Mouse (Mus musculus): Measurements from ENCODE around the gene Meis1. TPM values are rescaled to one million over a fixed set of nuclear protein-coding genes. Genes with fewer than 3 reads are reported as not detected.

Meis1 gene
- polyA plus RNA-seq, 1 experiment from 2014 or later = 166 TPM

GRCm38 (mm10) chr11:18871170-18872081 lies 147.4 kb downstream of the Meis1 start:
- peak; percentile 48 for ATAC-seq (ENCODE audit: low FRiP score)
- peak overlapping the region; percentile 41 for H3K4me3 ChIP-seq (replicated peaks)
- no peaks in the 10 kb centered on the region for H3K9me3 ChIP-seq (replicated peaks)
- peak overlapping the region; percentile 63 for H3K9ac ChIP-seq (replicated peaks)
- no peaks in the 10 kb centered on the region for H3K27me3 ChIP-seq (replicated peaks)
- H3K4me2 ChIP-seq = peak overlapping the region; percentile 90
- peak overlapping the region; percentile 93 for H3K27ac ChIP-seq (replicated peaks)
- H3K36me3 ChIP-seq = no peaks in the 10 kb centered on the region
- under 1% methylated on average over 58 of the region's 58 CpGs for WGBS
- H3K4me1 ChIP-seq = peaks cover 49% of the 10 kb centered on the region

- peak overlapping the region; percentile 41 for H3K4me3 ChIP-seq (replicated peaks)
- ATAC-seq (ENCODE audit: low FRiP score) = peak; percentile 12; the same call in 1 of the 2 replicates
- peaks cover 38% of the 10 kb centered on the region for H3K4me1 ChIP-seq
- H3K27me3 ChIP-seq (replicated peaks) = no peaks in the 10 kb centered on the region
- WGBS = 7% methylated on average over 25 of the region's 25 CpGs
- H3K27ac ChIP-seq (replicated peaks) = peak overlapping the region; percentile 93
- H3K36me3 ChIP-seq = no peaks in the 10 kb centered on the region
- no peaks in the 10 kb centered on the region for H3K9me3 ChIP-seq (replicated peaks)
- H3K9ac ChIP-seq (replicated peaks) = peak overlapping the region; percentile 40; the same call in 1 of the 2 replicates
- H3K4me2 ChIP-seq = peak overlapping the region; percentile 90
These were observed 148.5 kb downstream of the Meis1 start for GRCm38 (mm10) chr11:18870121-18870931.

- no peak overlapping the region for H3K4me3 ChIP-seq (replicated peaks)
- H3K27ac ChIP-seq (replicated peaks) = peak overlapping the region; percentile 93; the same call in 1 of the 2 replicates
- no peak for ATAC-seq (ENCODE audit: low FRiP score)
- peaks cover 30% of the 10 kb centered on the region for H3K4me1 ChIP-seq
- H3K4me2 ChIP-seq = no peak overlapping the region
- H3K36me3 ChIP-seq = no peaks in the 10 kb centered on the region
- 32% methylated on average over 5 of the region's 6 CpGs for WGBS
- no peaks in the 10 kb centered on the region for H3K27me3 ChIP-seq (replicated peaks)
- H3K9me3 ChIP-seq (replicated peaks) = no peaks in the 10 kb centered on the region
- H3K9ac ChIP-seq (replicated peaks) = no peak overlapping the region
These were observed 149.3 kb downstream of the Meis1 start for GRCm38 (mm10) chr11:18869429-18869969.

- no peak overlapping the region for H3K27ac ChIP-seq (replicated peaks)
These were observed 151.1 kb downstream of the Meis1 start for GRCm38 (mm10) chr11:18867665-18868064.

GRCm38 (mm10) chr11:18866198-18866836 lies 152.5 kb downstream of the Meis1 start:
- H3K27ac ChIP-seq (replicated peaks) = no peak overlapping the region
- no peaks in the 10 kb centered on the region for H3K36me3 ChIP-seq
- no peaks in the 10 kb centered on the region for H3K27me3 ChIP-seq (replicated peaks)
- H3K9me3 ChIP-seq (replicated peaks) = no peaks in the 10 kb centered on the region
- no peak overlapping the region for H3K4me2 ChIP-seq
- H3K4me3 ChIP-seq (replicated peaks) = no peak overlapping the region
- WGBS = 56% methylated on average over 6 of the region's 6 CpGs
- H3K4me1 ChIP-seq = peaks cover 17% of the 10 kb centered on the region
- H3K9ac ChIP-seq (replicated peaks) = no peak overlapping the region
- no peak for ATAC-seq (ENCODE audit: low FRiP score)

More at GRCm38 (mm10) chr11:18867665-18868064, 151.1 kb downstream of the Meis1 start:
- Histone ChIP-seq H3K4me1 (peaks cover 22% of the 10 kb centered on the region), H3K9me3 (replicated peaks) (no peaks in the 10 kb centered on the region), H3K4me3 (replicated peaks) (no peak overlapping the region), H3K4me2 (no peak overlapping the region), H3K27me3 (replicated peaks) (no peaks in the 10 kb centered on the region), H3K36me3 (no peaks in the 10 kb centered on the region), H3K9ac (replicated peaks) (no peak overlapping the region)
- no peak for ATAC-seq (ENCODE audit: low FRiP score)
- WGBS = 22% methylated on average over 2 of the region's 2 CpGs

- Histone ChIP-seq H3K9me3 (replicated peaks) (no peaks in the 10 kb centered on the region), H3K9ac (replicated peaks) (no peak overlapping the region), H3K27me3 (replicated peaks) (no peaks in the 10 kb centered on the region), H3K36me3 (no peaks in the 10 kb centered on the region), H3K4me2 (no peak overlapping the region), H3K4me1 (no peaks in the 10 kb centered on the region), H3K4me3 (replicated peaks) (no peak overlapping the region), H3K27ac (replicated peaks) (no peak overlapping the region)
- ATAC-seq (ENCODE audit: low FRiP score) = no peak
- 41% methylated on average over 4 of the region's 4 CpGs for WGBS
These were observed 168.0 kb downstream of the Meis1 start for GRCm38 (mm10) chr11:18850772-18851171.

- Histone ChIP-seq H3K27me3 (replicated peaks) (no peaks in the 10 kb centered on the region), H3K4me1 (no peaks in the 10 kb centered on the region), H3K36me3 (no peaks in the 10 kb centered on the region), H3K9ac (replicated peaks) (no peak overlapping the region), H3K27ac (replicated peaks) (no peak overlapping the region), H3K4me2 (no peak overlapping the region), H3K9me3 (replicated peaks) (no peaks in the 10 kb centered on the region), H3K4me3 (replicated peaks) (no peak overlapping the region)
- ATAC-seq (ENCODE audit: low FRiP score) = no peak
- WGBS = 92% methylated on average over 3 of the region's 3 CpGs
These were observed 171.1 kb downstream of the Meis1 start for GRCm38 (mm10) chr11:18847650-18848049.

GRCm38 (mm10) chr11:18846472-18846871 lies 172.3 kb downstream of the Meis1 start:
- ATAC-seq (ENCODE audit: low FRiP score) = no peak
- Histone ChIP-seq H3K4me3 (replicated peaks) (no peak overlapping the region), H3K36me3 (no peaks in the 10 kb centered on the region), H3K4me2 (no peak overlapping the region), H3K9ac (replicated peaks) (no peak overlapping the region), H3K9me3 (replicated peaks) (no peaks in the 10 kb centered on the region), H3K27me3 (replicated peaks) (no peaks in the 10 kb centered on the region), H3K27ac (replicated peaks) (no peak overlapping the region), H3K4me1 (no peaks in the 10 kb centered on the region)
- WGBS = 95% methylated on average over 4 of the region's 4 CpGs

GRCm38 (mm10) chr11:18845900-18846299 lies 172.9 kb downstream of the Meis1 start:
- Histone ChIP-seq H3K36me3 (no peaks in the 10 kb centered on the region), H3K9ac (replicated peaks) (no peak overlapping the region), H3K9me3 (replicated peaks) (no peaks in the 10 kb centered on the region), H3K4me1 (no peaks in the 10 kb centered on the region), H3K4me3 (replicated peaks) (no peak overlapping the region), H3K27me3 (replicated peaks) (no peaks in the 10 kb centered on the region), H3K27ac (replicated peaks) (no peak overlapping the region), H3K4me2 (no peak overlapping the region)
- WGBS = 90% methylated on average over 3 of the region's 3 CpGs
- ATAC-seq (ENCODE audit: low FRiP score) = no peak

GRCm38 (mm10) chr11:18845466-18845865 lies 173.3 kb downstream of the Meis1 start:
- no peak overlapping the region for H3K4me2 ChIP-seq
- no peak overlapping the region for H3K4me3 ChIP-seq (replicated peaks)
- no peak for ATAC-seq (ENCODE audit: low FRiP score)
- no peaks in the 10 kb centered on the region for H3K36me3 ChIP-seq
- H3K9me3 ChIP-seq (replicated peaks) = no peaks in the 10 kb centered on the region
- no peaks in the 10 kb centered on the region for H3K4me1 ChIP-seq
- no peaks in the 10 kb centered on the region for H3K27me3 ChIP-seq (replicated peaks)
- WGBS = 89% methylated on average over 6 of the region's 6 CpGs
- H3K27ac ChIP-seq (replicated peaks) = no peak overlapping the region
- no peak overlapping the region for H3K9ac ChIP-seq (replicated peaks)

- Histone ChIP-seq H3K27me3 (replicated peaks) (no peaks in the 10 kb centered on the region), H3K4me1 (no peaks in the 10 kb centered on the region), H3K27ac (replicated peaks) (no peak overlapping the region), H3K36me3 (no peaks in the 10 kb centered on the region), H3K9ac (replicated peaks) (no peak overlapping the region), H3K4me3 (replicated peaks) (no peak overlapping the region), H3K4me2 (no peak overlapping the region), H3K9me3 (replicated peaks) (no peaks in the 10 kb centered on the region)
- no peak for ATAC-seq (ENCODE audit: low FRiP score)
These were observed 188.7 kb downstream of the Meis1 start for GRCm38 (mm10) chr11:18830087-18830486.

All from neural tube, embryonic 15.5 days (tissue).